Mouse (Mus musculus) cerebral cortex, adult 2 months (tissue): ENCODE results near the gene Boc.

Experiments
- WGBS: fragments of 180-500 bp; shearing (Covaris S2); methylation state at CpG from one replicate; pipeline ENCODE4 v1.1.7; 2018; 5-methylcytosine and 5-hydroxymethylcytosine counted together

Boc gene

GRCm38 (mm10) chr16:44558471-44559329, at the start of gene Boc:
Gene Boc (minus strand): TSS chr16:44558897.
- WGBS: 1% methylated on average over 45 of the region's 46 CpGs

GRCm38 (mm10) chr16:44606643-44607042, 47.9 kb upstream of the Boc start:
- WGBS: 42% methylated on average over 1 of the region's 1 CpGs

- WGBS: 67% methylated on average over 9 of the region's 9 CpGs
Measured at GRCm38 (mm10) chr16:44604021-44604616, 45.4 kb upstream of the Boc start.

- WGBS: 61% methylated on average over 8 of the region's 8 CpGs
Measured at GRCm38 (mm10) chr16:44601999-44602794, 43.5 kb upstream of the Boc start.

DNA sequence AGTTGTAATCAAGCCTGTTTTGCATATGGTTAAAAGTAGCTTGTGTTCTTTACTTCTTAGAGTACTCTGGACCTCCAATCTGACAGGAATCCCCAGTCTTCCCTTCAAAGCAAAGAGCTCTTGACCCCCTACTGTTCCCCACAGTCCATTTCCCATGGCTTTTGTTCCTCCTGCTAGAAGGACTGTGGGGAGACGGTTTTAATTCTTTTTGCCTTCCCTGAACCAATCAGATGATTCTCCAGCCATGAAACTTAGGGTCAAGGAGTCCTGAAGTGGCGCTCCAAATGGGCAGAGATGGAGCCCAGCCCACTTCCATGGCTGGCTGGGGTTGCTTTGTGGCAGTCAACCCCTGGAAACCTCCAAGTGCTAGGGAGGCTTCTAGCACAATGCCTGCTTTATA, 42.5 kb upstream of the Boc start:
- 55% methylated on average over 2 of the region's 2 CpGs for WGBS

- 88% methylated on average over 2 of the region's 2 CpGs for WGBS
Measured at GRCm38 (mm10) chr16:44597106-44597806, 38.6 kb upstream of the Boc start.

- 55% methylated on average over 1 of the region's 1 CpGs for WGBS
Measured at GRCm38 (mm10) chr16:44589506-44589905, 30.8 kb upstream of the Boc start.

GRCm38 (mm10) chr16:44579421-44580024, 20.8 kb upstream of the Boc start:
- WGBS: 47% methylated on average over 15 of the region's 15 CpGs

DNA sequence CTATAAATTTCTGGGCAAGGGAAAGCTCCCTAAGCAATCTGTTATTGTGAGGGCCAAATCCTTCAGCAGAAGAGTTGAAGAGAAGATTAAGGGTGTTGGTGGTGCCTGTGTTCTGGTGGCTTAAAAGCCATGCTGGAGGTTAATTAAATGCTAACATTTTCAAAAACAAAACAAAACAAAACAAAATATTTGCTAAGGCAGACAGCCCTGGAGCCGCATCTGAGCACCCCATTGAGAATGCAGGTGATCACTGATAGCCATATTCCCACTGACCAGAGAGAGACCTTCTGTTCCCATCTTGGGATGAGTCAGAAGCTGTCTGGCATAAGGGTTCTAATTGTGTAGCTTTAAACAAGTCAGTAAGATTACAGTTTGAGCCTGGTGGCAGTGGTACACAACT, 19.9 kb upstream of the Boc start:
- WGBS: 95% methylated on average over 1 of the region's 1 CpGs

- WGBS: 38% methylated on average over 22 of the region's 22 CpGs
Measured at GRCm38 (mm10) chr16:44565328-44566210, 6.9 kb upstream of the Boc start.

- 91% methylated on average over 8 of the region's 8 CpGs for WGBS
Measured at GRCm38 (mm10) chr16:44564359-44564758, 5.7 kb upstream of the Boc start.

GRCm38 (mm10) chr16:44562061-44562460, 3.4 kb upstream of the Boc start:
- 57% methylated on average over 3 of the region's 3 CpGs for WGBS

DNA sequence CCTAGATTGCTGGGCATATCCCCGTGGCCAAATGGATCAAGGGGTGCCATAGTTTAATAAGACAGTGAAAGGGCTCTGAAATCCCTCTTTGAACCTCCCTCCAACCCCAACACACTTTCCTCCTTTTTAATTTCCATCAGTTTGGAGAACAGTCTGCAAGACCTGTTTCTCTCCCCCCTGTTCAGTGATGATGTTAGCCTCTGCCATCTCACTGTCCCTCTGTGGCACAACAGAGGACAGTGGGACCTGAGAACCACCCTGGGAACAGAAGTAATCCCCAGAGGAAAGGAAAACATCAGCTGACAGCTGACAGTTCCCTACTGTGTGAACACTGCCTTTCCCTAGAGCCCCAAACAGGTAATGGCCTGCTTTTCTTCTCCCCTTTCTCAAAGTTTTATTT, 1.5 kb upstream of the Boc start:
- WGBS: 58% methylated on average over 1 of the region's 1 CpGs

DNA sequence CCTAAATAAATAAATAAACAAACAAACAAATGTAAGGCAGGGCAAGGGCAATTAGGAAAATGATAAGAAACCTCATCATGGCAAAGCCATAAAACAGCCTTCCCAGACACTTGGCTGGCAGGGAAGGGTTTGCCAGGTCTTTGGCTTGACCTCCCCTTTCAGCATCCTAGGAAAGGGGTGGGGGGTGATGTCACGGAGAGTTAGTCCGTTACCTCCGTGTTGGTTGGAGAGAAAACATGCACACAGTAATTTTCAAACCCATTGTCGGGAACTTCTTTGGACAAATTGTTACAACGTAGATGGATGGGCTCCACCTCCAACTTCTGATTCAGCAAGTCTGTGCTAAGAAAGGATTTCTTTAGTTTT, 616 bp upstream of the Boc start:
- WGBS: 30% methylated on average over 5 of the region's 5 CpGs

DNA sequence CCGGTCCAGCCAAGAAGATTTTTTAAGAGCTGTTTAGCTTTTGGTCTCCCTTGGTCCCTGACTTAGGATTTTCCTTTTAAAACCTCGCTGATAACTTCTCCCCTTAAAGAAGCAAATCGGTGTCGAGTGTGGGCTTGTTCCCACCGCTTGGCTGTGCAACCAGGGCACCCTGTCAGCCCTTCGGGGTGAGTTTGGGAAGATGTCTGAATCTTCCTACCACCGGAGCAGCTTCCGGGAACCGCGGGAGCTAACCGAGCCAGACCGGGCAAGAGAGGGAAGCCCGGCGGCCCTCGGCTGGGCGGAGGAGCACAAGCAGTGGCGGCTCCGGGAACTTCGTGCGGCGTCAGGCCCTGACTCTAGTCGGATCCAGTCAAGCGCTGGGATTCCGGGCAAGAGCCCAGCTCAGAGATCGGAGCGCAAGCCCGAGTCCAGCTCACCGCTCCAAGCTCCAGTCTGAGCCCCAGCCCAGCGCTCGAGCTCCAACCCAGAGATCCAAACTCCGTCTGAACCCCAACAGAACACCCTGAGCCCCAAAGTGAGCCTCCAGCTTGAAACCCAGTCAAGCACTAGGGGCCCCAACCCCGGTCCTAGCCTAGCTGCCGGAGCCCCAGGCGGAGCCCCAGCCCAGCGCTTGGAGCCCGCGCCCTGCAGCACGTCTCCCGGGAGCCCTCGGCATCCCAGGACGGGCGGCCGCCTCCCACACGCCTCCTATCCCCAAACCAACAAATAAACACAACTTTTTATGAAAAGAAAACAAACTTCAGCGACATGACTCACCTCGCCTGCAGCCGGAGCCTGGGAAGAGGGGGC, 831 bp downstream of the Boc start:
- WGBS: 1% methylated on average over 47 of the region's 47 CpGs

DNA sequence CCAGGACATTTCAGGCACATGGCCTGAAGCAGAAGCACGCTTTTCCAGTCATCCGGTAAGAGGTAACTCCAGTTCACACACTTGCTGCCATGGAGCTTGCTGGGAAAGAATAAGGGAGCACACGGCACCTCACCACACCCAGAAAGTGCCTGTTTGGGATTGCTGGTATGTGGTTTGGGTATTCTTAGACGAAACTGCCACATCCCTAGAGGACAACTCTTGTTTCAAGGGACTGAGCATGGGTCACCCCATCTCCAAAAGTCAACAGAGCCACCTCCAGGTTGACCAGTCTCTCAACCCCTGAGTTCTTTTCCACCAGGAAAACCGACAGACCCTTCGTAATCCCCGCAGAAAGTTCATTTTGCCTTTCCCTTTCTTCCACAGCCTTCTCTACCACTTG, 1.6 kb downstream of the Boc start:
- 58% methylated on average over 7 of the region's 7 CpGs for WGBS

DNA sequence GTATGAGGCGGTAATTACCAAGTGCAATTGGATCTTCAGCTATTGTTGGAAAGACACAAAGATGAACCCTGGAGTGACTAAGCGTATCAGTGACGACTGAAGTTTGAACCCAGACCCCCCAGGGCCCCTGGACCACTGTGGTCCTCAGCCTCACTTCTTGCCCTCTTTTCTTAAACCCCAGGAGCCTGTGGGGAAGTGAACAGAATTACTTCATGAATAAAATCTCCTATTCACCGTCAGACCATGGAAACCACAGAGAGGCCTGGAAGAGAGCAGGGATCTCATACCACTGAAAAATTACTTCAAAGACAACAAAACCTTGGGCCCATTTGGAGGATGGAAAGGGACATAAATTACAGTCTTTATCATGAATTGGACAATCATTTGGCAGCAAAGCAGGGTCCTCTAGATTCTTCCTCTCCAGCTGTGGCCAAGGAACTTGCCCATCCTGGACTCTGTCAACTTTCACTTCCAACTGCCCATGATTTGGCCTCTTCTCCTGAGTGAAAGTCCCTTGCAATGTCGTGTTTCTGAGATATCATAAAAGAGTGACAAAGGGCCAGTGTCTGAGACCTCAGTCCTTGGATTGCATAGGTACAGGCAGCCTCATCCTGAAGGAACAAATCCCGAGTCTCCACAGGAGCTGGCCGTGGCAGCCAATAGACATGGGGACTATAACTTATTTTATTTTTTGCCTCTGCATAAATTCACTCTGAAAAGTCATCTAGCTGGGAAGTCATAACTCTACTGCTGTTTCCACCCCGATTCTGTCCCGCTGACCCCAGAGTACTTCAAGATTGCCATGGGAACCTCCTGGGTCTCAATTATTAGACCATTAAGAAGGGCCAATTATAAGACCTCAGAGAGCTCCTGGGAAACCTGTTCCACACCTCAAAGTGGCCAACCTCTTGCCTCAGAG, 2.6 kb downstream of the Boc start:
- 64% methylated on average over 9 of the region's 9 CpGs for WGBS

DNA sequence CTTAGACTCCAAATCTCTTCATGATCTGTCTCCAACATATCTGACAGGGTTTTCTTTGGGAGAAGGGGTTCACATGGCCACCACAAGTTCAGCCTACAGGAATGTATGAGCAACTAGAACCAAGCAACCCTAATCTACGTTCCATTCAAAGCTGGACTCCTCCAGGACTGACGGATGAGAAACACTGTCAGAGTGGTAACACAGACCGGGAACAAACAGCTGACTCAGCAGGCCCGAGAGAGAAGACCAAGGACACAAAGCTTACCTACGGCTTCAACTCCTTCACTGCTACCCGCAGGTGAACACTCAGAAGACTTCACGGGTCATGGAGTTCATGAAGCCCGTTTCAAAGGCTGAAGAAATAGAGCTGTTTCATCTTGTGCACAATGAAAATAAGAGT, 4.8 kb downstream of the Boc start:
- WGBS: 76% methylated on average over 8 of the region's 8 CpGs

GRCm38 (mm10) chr16:44552726-44553125, 6.0 kb downstream of the Boc start:
- WGBS: 87% methylated on average over 5 of the region's 5 CpGs
